24 mouse cellular contexts compared by ENCODE assay signal in genomic region chr7:24978781-24979180, GRCm38 (mm10). TPM values are rescaled to one million over a fixed set of nuclear protein-coding genes. Genes with fewer than 3 reads are reported as not detected.
DNase-seq lines count a peak whose midpoint lies in the region; ATAC-seq and TF ChIP-seq lines count a peak whose summit lies in the region.
"Had no signal": no experiment of that assay in that cellular context is flagged by ENCODE, and none has a peak within 500 bp of the region (broad histone marks: within the 10 kb centered on the region; RNA-seq: fewer than 3 reads in every experiment).

No protein-coding gene starts in this region.

- DNase-seq in hindbrain, embryonic 10.5 days (ENCODE audit: low spot score), result no peak
- peak; percentile 74 for DNase-seq in 416B (ENCODE audit: low read depth)
- no peak for DNase-seq in thymus, adult 18-20 months
- no peak for DNase-seq in cerebellum, postnatal 14 days
- DNase-seq: adrenal gland, postnatal 10 days; cerebellum, adult 18-20 months; gastrocnemius, postnatal 14 days; heart, adult 2 months; heart, postnatal 4 days; kidney, adult 2 months; kidney, postnatal 10 days; retina, postnatal 1 day; right cerebral cortex, postnatal 4 days had no signal

- no peak overlapping the region for H3K9ac ChIP-seq in hindbrain, embryonic 16.5 days (ENCODE audit: low read depth, low read length)
- H3K9ac ChIP-seq in neural tube, embryonic 15.5 days (replicated peaks), result no peak overlapping the region
- H3K9ac ChIP-seq: forebrain, embryonic 13.5 days; heart, embryonic 15.5 days; liver, embryonic 14.5 days had no signal

- H3K4me1 ChIP-seq in hindbrain, embryonic 16.5 days (ENCODE audit: control insufficient read depth, insufficient read depth, low read depth, low read length), result no peaks in the 10 kb centered on the region
- no peaks in the 10 kb centered on the region for H3K4me1 ChIP-seq in hindbrain, embryonic 10.5 days (replicated peaks)
- H3K4me1 ChIP-seq in bone marrow macrophage, adult 2 months (ENCODE audit: control insufficient read depth, insufficient read depth, low read length), result peaks cover 23% of the 10 kb centered on the region
- peaks cover 50% of the 10 kb centered on the region for H3K4me1 ChIP-seq in megakaryocyte, embryonic 14.5 days
- H3K4me1 ChIP-seq in neural tube, embryonic 15.5 days, result peaks cover 2% of the 10 kb centered on the region; the same call in 1 of the 2 replicates
- H3K4me1 ChIP-seq: embryonic facial prominence, embryonic 10.5 days; forebrain, embryonic 13.5 days; heart, embryonic 15.5 days had no signal

- WGBS in hindbrain, embryonic 16.5 days, result 89% methylated on average over 7 of the region's 7 CpGs
- WGBS in hindbrain, embryonic 10.5 days, result 86% methylated on average over 7 of the region's 7 CpGs
- 81% methylated on average over 7 of the region's 7 CpGs for WGBS in neural tube, embryonic 15.5 days

- H3K9me3 ChIP-seq in hindbrain, embryonic 16.5 days (ENCODE audit: control insufficient read depth, low read length), result no peaks in the 10 kb centered on the region
- H3K9me3 ChIP-seq in hindbrain, embryonic 10.5 days, result no peaks in the 10 kb centered on the region; the same call in 1 of the 2 replicates
- H3K9me3 ChIP-seq in megakaryocyte, embryonic 14.5 days, result no peaks in the 10 kb centered on the region
- H3K9me3 ChIP-seq in neural tube, embryonic 15.5 days (replicated peaks), result no peaks in the 10 kb centered on the region
- H3K9me3 ChIP-seq: forebrain, embryonic 13.5 days; heart, embryonic 15.5 days had no signal

- H3K4me3 ChIP-seq in hindbrain, embryonic 16.5 days (ENCODE audit: low read length), result no peak overlapping the region
- H3K4me3 ChIP-seq in hindbrain, embryonic 10.5 days, result no peak overlapping the region
- no peak overlapping the region for H3K4me3 ChIP-seq in bone marrow macrophage, adult 2 months (ENCODE audit: insufficient read depth, low read length)
- H3K4me3 ChIP-seq in megakaryocyte, embryonic 14.5 days (replicated peaks), result peak overlapping the region; percentile 72
- H3K4me3 ChIP-seq in neural tube, embryonic 15.5 days (replicated peaks), result no peak overlapping the region
- H3K4me3 ChIP-seq: embryonic facial prominence, embryonic 10.5 days; forebrain, embryonic 13.5 days; heart, adult 2 months; heart, embryonic 15.5 days had no signal

- ATAC-seq in hindbrain, embryonic 16.5 days, result no peak
- ATAC-seq in neural tube, embryonic 15.5 days (ENCODE audit: low FRiP score), result no peak
- ATAC-seq: forebrain, embryonic 13.5 days had no signal

- no peak overlapping the region for H3K4me2 ChIP-seq in hindbrain, embryonic 16.5 days (ENCODE audit: low read length)
- H3K4me2 ChIP-seq in neural tube, embryonic 15.5 days, result no peak overlapping the region
- H3K4me2 ChIP-seq: forebrain, embryonic 13.5 days; heart, embryonic 15.5 days; midbrain, embryonic 11.5 days had no signal

- H3K36me3 ChIP-seq in hindbrain, embryonic 16.5 days (ENCODE audit: control insufficient read depth, insufficient read depth, low read length), result peaks cover 39% of the 10 kb centered on the region
- H3K36me3 ChIP-seq in hindbrain, embryonic 10.5 days, result peaks cover 27% of the 10 kb centered on the region
- H3K36me3 ChIP-seq in megakaryocyte, embryonic 14.5 days (replicated peaks; ENCODE audit: low read length), result no peaks in the 10 kb centered on the region
- peaks cover 66% of the 10 kb centered on the region for H3K36me3 ChIP-seq in neural tube, embryonic 15.5 days
- H3K36me3 ChIP-seq: embryonic facial prominence, embryonic 10.5 days; heart, embryonic 15.5 days had no signal

- peak overlapping the region; percentile 23; the same call in 1 of the 2 replicates for H3K27ac ChIP-seq in hindbrain, embryonic 16.5 days (ENCODE audit: low read depth, low read length)
- H3K27ac ChIP-seq in hindbrain, embryonic 10.5 days, result no peak overlapping the region
- peak overlapping the region; percentile 6 for H3K27ac ChIP-seq in bone marrow macrophage, adult 2 months (ENCODE audit: insufficient read depth, low read depth, low read length)
- no peak overlapping the region for H3K27ac ChIP-seq in neural tube, embryonic 15.5 days (replicated peaks)
- H3K27ac ChIP-seq: embryonic facial prominence, embryonic 10.5 days; forebrain, embryonic 13.5 days; heart, adult 2 months; heart, embryonic 15.5 days; liver, embryonic 14.5 days; stomach, postnatal 0 days had no signal

- H3K27me3 ChIP-seq in hindbrain, embryonic 16.5 days (replicated peaks; ENCODE audit: control insufficient read depth, insufficient read depth, low read length), result no peaks in the 10 kb centered on the region
- H3K27me3 ChIP-seq in hindbrain, embryonic 10.5 days (ENCODE audit: insufficient read depth, poor library complexity, severe bottlenecking), result 0 out of 2 replicates have a peak, but pooled peaks cover 3% of the 10 kb centered on the region
- peaks cover 17% of the 10 kb centered on the region for H3K27me3 ChIP-seq in megakaryocyte, embryonic 14.5 days (replicated peaks)
- H3K27me3 ChIP-seq in neural tube, embryonic 15.5 days (replicated peaks), result no peaks in the 10 kb centered on the region
- H3K27me3 ChIP-seq: forebrain, embryonic 13.5 days; heart, embryonic 15.5 days had no signal

- TF ChIP-seq POLR2A in bone marrow macrophage, adult 2 months (IDR thresholded peaks at IDR 0.05; ENCODE audit: borderline replicate concordance, low read depth, low read length), result no peak

- TF ChIP-seq CTCF in bone marrow macrophage, adult 2 months (IDR thresholded peaks at IDR 0.05; ENCODE audit: low read depth, low read length), result no peak

RNA-seq across cellular contexts. Expression of gene Rabac1, which starts 6.2 kb away (rescaled TPM):
- polyA plus RNA-seq in hindbrain, embryonic 16.5 days (2015; fragmentation: Nextera tagmentation; extraction: Ambion mirVana), result 345 and 404 TPM in 2 replicates
- polyA plus RNA-seq in hindbrain, embryonic 10.5 days (2016; fragmentation: Nextera tagmentation; extraction: Ambion mirVana), result 98.4 and 126 TPM in 2 replicates
- polyA plus RNA-seq in bone marrow macrophage, adult 2 months (2012; ENCODE audit: insufficient read depth, insufficient read length, missing spikeins), result 205 and 226 TPM in 2 replicates
- polyA plus RNA-seq in megakaryocyte, embryonic 14.5 days (2012; ENCODE audit: insufficient read depth, low replicate concordance), result 475 and 509 TPM in 2 replicates
- polyA plus RNA-seq in neural tube, embryonic 15.5 days (2015; fragmentation: Nextera tagmentation; extraction: Ambion mirVana), result 297 and 336 TPM in 2 replicates

RNA-seq across cellular contexts. Expression of gene Atp1a3, which starts 27.0 kb away (rescaled TPM):
- 678 and 702 TPM in 2 replicates for polyA plus RNA-seq in hindbrain, embryonic 16.5 days (2015; fragmentation: Nextera tagmentation; extraction: Ambion mirVana)
- polyA plus RNA-seq in hindbrain, embryonic 10.5 days (2016; fragmentation: Nextera tagmentation; extraction: Ambion mirVana), result 11.8 and 45.9 TPM in 2 replicates
- 70.0 and 85.8 TPM in 2 replicates for polyA plus RNA-seq in bone marrow macrophage, adult 2 months (2012; ENCODE audit: insufficient read depth, insufficient read length, missing spikeins)
- 7.5 and 25.7 TPM in 2 replicates for polyA plus RNA-seq in megakaryocyte, embryonic 14.5 days (2012; ENCODE audit: insufficient read depth, low replicate concordance)
- polyA plus RNA-seq in neural tube, embryonic 15.5 days (2015; fragmentation: Nextera tagmentation; extraction: Ambion mirVana), result 538 and 586 TPM in 2 replicates

RNA-seq across cellular contexts. Expression of gene Gm4881, which starts 34.5 kb away (rescaled TPM):
- polyA plus RNA-seq in hindbrain, embryonic 16.5 days (2015; fragmentation: Nextera tagmentation; extraction: Ambion mirVana), result 4.6 and 5.2 TPM in 2 replicates
- 0.42 and 2.7 TPM in 2 replicates for polyA plus RNA-seq in hindbrain, embryonic 10.5 days (2016; fragmentation: Nextera tagmentation; extraction: Ambion mirVana)
- polyA plus RNA-seq in bone marrow macrophage, adult 2 months (2012; ENCODE audit: insufficient read depth, insufficient read length, missing spikeins), result not detected in 2 replicates
- 0.37 TPM in 1 of 2 replicates, not detected in the other for polyA plus RNA-seq in megakaryocyte, embryonic 14.5 days (2012; ENCODE audit: insufficient read depth, low replicate concordance)
- polyA plus RNA-seq in neural tube, embryonic 15.5 days (2015; fragmentation: Nextera tagmentation; extraction: Ambion mirVana), result 0.98 and 2.0 TPM in 2 replicates
- polyA plus RNA-seq: heart, adult 2 months; heart, embryonic 15.5 days; kidney, adult 2 months; limb, embryonic 11.5 days; liver, embryonic 14.5 days; stomach, postnatal 0 days had no signal

Comparison
In these comparisons a context has a peak if more than half of its experiments do, and no peak if none do; other contexts are left out.
1. H3K27ac ChIP-seq: peak in hindbrain, embryonic 16.5 days (single experiment) and bone marrow macrophage, adult 2 months (single experiment); none in hindbrain, embryonic 10.5 days (single experiment) and neural tube, embryonic 15.5 days (single experiment).